Mouse (Mus musculus): ENCODE results near the gene Tespa1.
"Not testable (repeated sequence)": the region's sequence is repeated elsewhere in the genome, so short reads cannot be mapped to it uniquely, and the experiment has no call there.

The Tespa1 gene

DNA sequence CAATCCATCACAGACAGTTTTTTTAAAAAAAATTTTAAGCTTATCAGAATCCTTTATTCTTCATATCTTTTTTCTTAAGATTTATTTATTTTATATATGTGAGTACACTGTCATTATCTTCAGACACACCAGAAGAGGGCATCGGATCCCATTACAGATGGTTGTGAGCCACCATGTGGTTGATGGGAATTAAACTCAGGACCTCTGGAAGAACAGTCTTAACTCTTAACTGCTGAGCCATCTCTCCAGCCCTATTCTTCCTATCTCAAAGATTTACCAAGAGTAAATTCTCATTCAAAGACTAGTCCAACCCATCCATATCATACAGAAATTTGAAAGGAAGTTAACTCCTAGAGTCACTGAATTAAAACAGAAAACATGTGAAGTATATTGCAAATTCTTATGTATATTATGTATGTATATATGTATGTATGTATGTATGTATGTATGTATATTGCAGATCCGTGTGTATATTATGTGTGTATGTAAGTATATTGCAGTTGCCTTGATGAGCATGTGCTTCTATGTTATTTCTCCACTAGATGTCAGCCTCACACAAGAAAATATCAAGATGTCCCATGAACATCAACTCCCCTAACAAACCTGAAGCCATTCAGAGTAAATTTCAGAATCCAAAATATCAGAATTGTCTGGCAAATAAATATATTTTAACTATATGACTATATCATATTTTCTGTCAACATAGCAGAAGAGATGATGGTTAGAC, 40.9 kb downstream of the Tespa1 start:
- no peak for DNase-seq

DNA sequence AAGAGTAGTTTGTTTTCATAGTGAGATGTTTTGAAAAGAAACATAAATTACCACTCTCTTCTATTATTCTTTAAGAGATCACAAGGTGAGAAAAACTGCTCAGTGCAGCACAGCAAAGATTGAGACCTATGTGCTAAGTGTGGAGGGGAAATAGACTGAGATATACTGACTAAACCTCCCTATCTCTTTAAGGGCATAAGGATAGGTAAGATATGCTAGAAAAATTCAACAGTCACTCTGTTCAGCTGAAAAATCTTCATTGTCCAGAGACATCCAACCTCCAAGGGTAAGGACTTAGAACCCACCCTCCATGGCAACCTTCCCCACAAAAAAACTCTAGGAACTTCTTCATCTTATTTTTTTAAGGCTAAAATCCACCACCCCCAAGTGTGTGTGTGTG, 42.1 kb downstream of the Tespa1 start:
- no peak for DNase-seq

DNA sequence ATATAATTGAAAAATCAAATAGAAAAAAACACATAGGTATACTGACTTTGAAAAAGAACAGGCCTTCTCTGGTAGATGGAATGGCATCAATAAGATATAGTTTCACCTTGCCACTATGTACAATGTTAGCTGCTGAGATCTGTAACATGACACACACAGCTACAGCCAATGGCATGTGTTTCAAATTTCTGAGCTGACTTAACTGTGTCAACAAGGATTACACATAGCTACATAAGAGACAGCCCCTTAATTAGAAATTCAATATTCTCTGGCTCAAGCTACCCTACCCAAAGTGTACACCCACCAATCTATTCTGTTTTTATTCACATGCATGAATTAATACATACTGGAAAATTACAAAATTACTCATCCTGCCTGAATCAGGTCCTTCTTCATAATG, 45.7 kb downstream of the Tespa1 start:
- no peak for DNase-seq

DNA sequence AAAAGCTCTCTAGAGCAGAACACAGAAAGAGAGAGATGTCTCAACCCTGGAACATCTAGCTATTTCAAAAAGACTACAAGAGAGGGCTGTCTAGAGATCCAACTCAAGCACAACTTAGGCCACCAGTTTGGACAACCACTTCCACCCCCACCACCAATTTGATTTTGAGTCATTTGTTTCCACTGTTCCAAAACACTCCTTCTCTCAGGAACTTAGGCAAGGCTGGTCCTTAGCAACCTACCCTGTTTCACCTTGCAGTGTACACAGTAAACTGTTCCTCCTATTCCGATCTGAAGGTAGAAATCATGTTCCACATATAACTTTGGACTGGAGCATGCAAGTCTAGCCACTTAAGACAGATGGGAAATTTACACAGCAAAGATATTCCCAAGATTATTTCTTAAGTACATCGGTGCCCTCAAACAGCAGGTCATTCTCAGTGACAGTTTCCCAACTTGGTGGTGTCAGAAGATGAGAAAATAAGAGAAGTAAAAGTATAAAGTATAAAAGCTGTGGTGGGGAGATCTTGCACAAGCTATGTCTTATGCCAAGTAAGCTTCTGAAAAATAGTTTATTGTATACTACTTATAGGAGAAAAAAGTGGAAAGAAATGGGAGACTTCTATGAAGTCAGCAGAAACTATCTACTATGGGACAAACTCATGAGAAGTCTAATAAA, 47.5 kb downstream of the Tespa1 start:
- no peak for DNase-seq

DNA sequence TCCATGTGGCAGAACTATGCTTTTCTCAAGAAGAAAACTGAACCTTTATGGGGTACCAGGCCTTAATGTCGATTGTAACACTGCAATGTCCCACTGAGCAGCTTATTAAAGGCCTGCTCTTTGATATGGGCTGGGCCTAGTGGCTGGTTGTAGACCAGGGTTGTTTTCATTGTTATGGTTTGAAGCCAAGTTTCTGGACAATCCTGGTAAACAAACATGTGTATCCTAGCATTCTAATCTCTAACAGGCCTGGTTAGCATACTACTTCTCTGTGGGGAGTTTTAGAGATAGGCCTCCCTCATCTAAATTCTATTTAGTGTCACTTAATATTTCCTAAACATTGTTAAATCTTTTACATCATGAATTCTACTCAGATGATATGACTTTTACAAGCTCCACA, 49.0 kb downstream of the Tespa1 start:
- no peak for DNase-seq

DNA sequence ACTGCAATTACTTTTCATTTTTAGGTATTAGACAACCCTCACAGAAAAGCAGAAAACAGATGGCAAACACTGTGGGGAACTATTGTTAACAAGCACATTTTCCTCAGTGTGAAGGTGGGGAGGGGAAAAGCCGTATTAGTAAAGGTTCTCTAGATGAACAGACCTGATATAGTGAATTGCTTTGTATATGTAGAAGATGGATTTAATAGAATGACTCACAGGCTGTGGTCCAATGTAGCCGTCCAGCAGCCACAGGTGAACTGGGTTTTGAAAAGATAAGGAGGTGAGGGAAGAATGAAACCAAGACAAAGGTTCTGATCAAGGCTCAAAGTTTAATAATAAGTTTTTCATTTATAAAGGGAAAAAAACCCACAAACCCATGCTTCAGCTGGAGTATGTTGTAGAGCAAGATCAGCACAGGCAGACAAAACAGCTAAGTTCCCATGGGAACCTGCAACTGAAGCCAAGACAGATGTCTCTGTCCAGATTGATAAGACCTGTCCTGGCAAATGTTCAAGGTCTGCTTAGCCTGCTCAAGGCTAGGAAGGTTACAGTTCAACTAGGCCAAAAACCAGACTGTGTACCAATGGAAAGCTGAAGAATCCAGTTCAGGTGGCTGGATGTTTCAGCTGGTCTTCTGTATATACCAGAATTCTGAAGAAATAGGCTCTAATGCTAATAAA, 50.0 kb downstream of the Tespa1 start:
- no peak for DNase-seq

DNA sequence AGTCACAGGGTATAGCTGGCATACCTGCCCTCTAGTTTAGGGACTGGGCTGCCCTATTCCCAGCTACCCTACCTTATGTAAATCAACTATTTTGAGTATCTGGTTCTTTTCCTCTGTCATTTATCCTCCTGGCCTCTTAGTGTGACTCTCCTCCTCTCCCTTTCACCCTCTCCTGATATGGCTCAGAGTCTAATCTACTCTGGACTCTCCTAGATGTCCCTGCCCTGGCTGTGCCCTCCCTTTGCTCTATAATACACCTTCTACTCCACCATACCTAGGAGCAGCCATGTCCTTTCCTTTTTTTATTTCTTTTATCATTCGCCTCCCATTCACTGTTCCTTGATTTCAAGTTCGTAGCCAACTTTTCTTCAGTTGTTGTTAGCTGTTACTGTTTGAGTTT, 52.5 kb downstream of the Tespa1 start:
- no peak for DNase-seq

DNA sequence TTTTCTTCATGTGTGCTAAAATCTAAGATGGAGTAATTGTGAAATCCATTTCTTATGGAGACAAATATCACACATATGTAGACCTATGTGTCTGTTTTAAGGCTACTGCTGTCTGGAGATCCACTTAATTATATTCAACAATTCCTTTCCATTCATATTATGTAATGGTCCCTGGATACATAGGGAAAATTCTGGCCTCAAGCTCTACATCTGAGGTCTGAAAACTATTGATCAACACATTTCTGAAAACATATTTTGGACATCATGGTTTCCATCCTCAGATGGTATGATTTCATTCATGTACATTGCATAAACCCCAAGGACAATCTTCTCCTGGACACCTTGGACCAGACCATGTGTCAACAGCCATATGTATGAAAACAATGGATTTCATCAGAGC, 71.6 kb downstream of the Tespa1 start, which contains the start of gene Vmn2r84:
Gene Vmn2r84, minus strand, starts transcription at position 101 of the 400 bp plus-strand sequence.
- no peak for DNase-seq

DNA sequence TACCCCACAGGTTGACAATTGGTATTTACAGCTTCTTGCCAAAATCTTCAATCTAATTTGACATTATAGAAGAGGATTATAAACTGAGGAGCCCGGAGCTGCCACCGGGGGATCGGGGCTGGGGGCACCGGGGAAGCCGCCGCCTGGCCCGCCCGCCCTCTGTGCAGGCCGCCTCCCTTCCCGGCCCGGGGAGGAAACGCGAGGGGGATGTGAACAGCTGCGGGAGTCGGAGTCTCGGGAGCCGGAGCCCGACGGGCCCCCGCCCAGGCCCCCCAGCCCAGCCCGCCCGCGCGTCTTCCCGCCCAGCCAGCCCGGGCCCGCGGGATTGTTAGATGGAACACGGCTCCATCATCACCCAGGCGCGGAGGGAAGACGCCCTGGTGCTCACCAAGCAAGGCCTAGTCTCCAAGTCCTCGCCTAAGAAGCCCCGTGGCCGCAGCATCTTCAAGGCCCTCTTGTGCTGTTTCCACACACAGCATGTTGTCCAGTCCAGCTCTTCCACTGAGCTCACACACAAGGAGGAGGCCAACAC, 89.6 kb downstream of the Tespa1 start:
- not testable (repeated sequence) for DNase-seq
